Mouse (Mus musculus): Measurements from ENCODE around the gene Mip.
A peak's percentile ranks its signal among the peaks of the same experiment; 100 is the strongest.
"Not testable (repeated sequence)": the region's sequence is repeated elsewhere in the genome, so short reads cannot be mapped to it uniquely, and the experiment has no call there.

Mip gene

GRCm38 (mm10) chr10:128211390-128212108 lies 14.1 kb upstream of the Mip start, which contains the start of gene Spryd4:
Spryd4 (minus strand) TSS chr10:128211807.
- DNase-seq (ENCODE audit: low spot score) = peak; percentile 95

GRCm38 (mm10) chr10:128212148-128212547 lies 13.5 kb upstream of the Mip start:
- DNase-seq (ENCODE audit: low spot score) = no peak

- peak; percentile 79 for DNase-seq (ENCODE audit: low spot score)
These were observed 12.7 kb upstream of the Mip start for GRCm38 (mm10) chr10:128212871-128213323.

- DNase-seq (ENCODE audit: low spot score) = not testable (repeated sequence)
These were observed 11.5 kb upstream of the Mip start for GRCm38 (mm10) chr10:128214112-128214511.

GRCm38 (mm10) chr10:128214981-128215380 lies 10.7 kb upstream of the Mip start:
- DNase-seq (ENCODE audit: low spot score) = no peak

- no peak for DNase-seq (ENCODE audit: low spot score)
These were observed 7.1 kb upstream of the Mip start for GRCm38 (mm10) chr10:128218387-128219117.

- DNase-seq (ENCODE audit: low spot score) = no peak
These were observed 3.9 kb upstream of the Mip start for GRCm38 (mm10) chr10:128221533-128222286.

- DNase-seq (ENCODE audit: low spot score) = no peak
These were observed 574 bp upstream of the Mip start for GRCm38 (mm10) chr10:128225064-128225463.

GRCm38 (mm10) chr10:128227592-128227991 lies 2.0 kb downstream of the Mip start:
- no peak for DNase-seq (ENCODE audit: low spot score)

- no peak for DNase-seq (ENCODE audit: low spot score)
These were observed 2.4 kb downstream of the Mip start for GRCm38 (mm10) chr10:128228009-128228408.

GRCm38 (mm10) chr10:128230582-128230981 lies 4.9 kb downstream of the Mip start:
- no peak for DNase-seq (ENCODE audit: low spot score)

GRCm38 (mm10) chr10:128231146-128231545 lies 5.5 kb downstream of the Mip start:
- no peak for DNase-seq (ENCODE audit: low spot score)

GRCm38 (mm10) chr10:128231697-128232419 lies 6.2 kb downstream of the Mip start, which contains the start of gene Timeless:
Timeless (plus strand) TSS chr10:128232065.
- peak; percentile 87 for DNase-seq (ENCODE audit: low spot score)

GRCm38 (mm10) chr10:128232420-128232985 lies 6.9 kb downstream of the Mip start:
- DNase-seq (ENCODE audit: low spot score) = peak; percentile 84

- no peak for DNase-seq (ENCODE audit: low spot score)
These were observed 10.7 kb downstream of the Mip start for GRCm38 (mm10) chr10:128236321-128236720.

GRCm38 (mm10) chr10:128237807-128238480 lies 12.3 kb downstream of the Mip start:
- no peak for DNase-seq (ENCODE audit: low spot score)

- DNase-seq (ENCODE audit: low spot score) = no peak
These were observed 13.5 kb downstream of the Mip start for GRCm38 (mm10) chr10:128239140-128239539.

- DNase-seq (ENCODE audit: low spot score) = no peak
These were observed 14.5 kb downstream of the Mip start for GRCm38 (mm10) chr10:128240131-128240530.

- no peak for DNase-seq (ENCODE audit: low spot score)
These were observed 17.6 kb downstream of the Mip start for GRCm38 (mm10) chr10:128243252-128243651.

GRCm38 (mm10) chr10:128244121-128244520 lies 18.5 kb downstream of the Mip start:
- DNase-seq (ENCODE audit: low spot score) = no peak

Data from retina, embryonic 14.5 days (tissue).